Mouse (Mus musculus) neural tube, embryonic 15.5 days (tissue): Measurements from ENCODE around the gene Cbx1. TPM values are rescaled to one million over a fixed set of nuclear protein-coding genes. Genes with fewer than 3 reads are reported as not detected.
A peak's percentile ranks its signal among the peaks of the same experiment; 100 is the strongest.

Experiments
- ATAC-seq: fragments of 200-750 bp; cut with Nextera tagmentation; 2 replicates; pipeline ENCODE4 v1.8.0; 2017; ENCODE audit warnings: mild to moderate bottlenecking, moderate TSS enrichment, moderate library complexity; ENCODE audit not compliant: low FRiP score
- H3K27ac ChIP-seq: fragments of 300-500 bp; sonication (generic); replicated peaks from 2 replicates; pipeline ENCODE4 v1.5.1; 2015; ENCODE audit warnings: mild to moderate bottlenecking, inconsistent platforms
- H3K27me3 ChIP-seq: fragments of 300-500 bp; sonication (generic); replicated peaks from 2 replicates; pipeline ENCODE4 v1.6.1; 2015; ENCODE audit warnings: inconsistent platforms
- H3K36me3 ChIP-seq: fragments of 300-500 bp; sonication (generic); 2 replicates; pipeline ENCODE4 v1.6.1; 2015; ENCODE audit warnings: inconsistent platforms
- H3K4me1 ChIP-seq: fragments of 300-500 bp; sonication (generic); 2 replicates; pipeline ENCODE4 v1.6.1; 2015; ENCODE audit warnings: inconsistent platforms
- H3K4me2 ChIP-seq: fragments of 300-500 bp; sonication (generic); 2 replicates; pipeline ENCODE4 v1.6.1; 2015; ENCODE audit warnings: inconsistent platforms, mild to moderate bottlenecking, moderate library complexity
- H3K4me3 ChIP-seq: fragments of 300-500 bp; sonication (generic); replicated peaks from 2 replicates; pipeline ENCODE4 v1.5.1; 2015; ENCODE audit warnings: mild to moderate bottlenecking, inconsistent platforms
- H3K9ac ChIP-seq: fragments of 300-500 bp; sonication (generic); replicated peaks from 2 replicates; pipeline ENCODE4 v1.6.1; 2015; ENCODE audit warnings: mild to moderate bottlenecking, inconsistent platforms
- H3K9me3 ChIP-seq: fragments of 300-500 bp; sonication (generic); replicated peaks from 2 replicates; pipeline ENCODE4 v1.6.1; 2016; ENCODE audit warnings: inconsistent platforms
- WGBS: fragments of 180-500 bp; shearing (Covaris S2); methylation state at CpG from one replicate; pipeline ENCODE4 v1.1.7; 2015; ENCODE audit warnings: mixed read lengths; 5-methylcytosine and 5-hydroxymethylcytosine counted together
- polyA plus RNA-seq: library from polyadenylated mRNA; unstranded; fragments of >200 nt; fragmentation: Nextera tagmentation; extraction: Ambion mirVana; gene quantifications from 2 replicates; pipeline ENCODE4 v1.2.1, GENCODE M21; 2015

Cbx1 gene
- 60.9 and 69.5 TPM in 2 replicates for polyA plus RNA-seq

- Histone ChIP-seq H3K4me2 (peak within 1 kb of the TSS; percentile 81), H3K27ac (peak within 1 kb of the TSS; percentile 96), H3K27me3 (no peaks in the 10 kb centered on the region), H3K4me3 (peak within 1 kb of the TSS; percentile 99), H3K9me3 (no peaks in the 10 kb centered on the region), H3K9ac (peak within 1 kb of the TSS; percentile 84), H3K36me3 (no peaks in the 10 kb centered on the region), H3K4me1 (peaks cover 47% of the 10 kb centered on the region)
- peak; percentile 96 for ATAC-seq
- WGBS = 1% methylated on average over 93 of the region's 93 CpGs
These were observed at the start of gene Cbx1 for GRCm38 (mm10) chr11:96788871-96789795. Gene Cbx1, plus strand, starts transcription at chr11:96789127.

GRCm38 (mm10) chr11:96740796-96741195 is 48.1 kb upstream of the Cbx1 start:
- Histone ChIP-seq H3K4me2 (peak overlapping the region; percentile 46), H3K9ac (peak overlapping the region; percentile 44; the same call in 1 of the 2 replicates), H3K4me3 (peak overlapping the region; percentile 14), H3K9me3 (no peaks in the 10 kb centered on the region), H3K27me3 (no peaks in the 10 kb centered on the region), H3K36me3 (no peaks in the 10 kb centered on the region), H3K4me1 (peaks cover 82% of the 10 kb centered on the region), H3K27ac (peak overlapping the region; percentile 92)
- no peak for ATAC-seq
- 29% methylated on average over 12 of the region's 12 CpGs for WGBS

DNA sequence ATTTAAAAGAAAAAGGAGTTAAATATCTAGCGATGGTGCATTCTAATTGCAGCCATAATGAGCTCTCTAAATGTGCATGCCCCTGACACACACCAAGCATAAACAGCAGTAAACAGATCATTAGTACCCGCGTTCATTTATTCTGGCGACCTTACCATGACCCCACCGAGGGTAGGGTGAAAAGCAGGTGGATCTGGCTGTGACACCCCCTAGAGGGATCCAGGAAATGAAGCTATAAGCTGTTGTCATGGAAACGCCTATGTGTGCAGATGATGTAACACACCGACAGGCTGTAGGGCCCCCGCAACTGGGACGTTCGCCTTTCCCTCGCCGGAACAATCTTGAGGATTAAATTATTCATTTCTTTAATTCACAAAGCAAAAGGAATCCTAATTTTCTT is 46.9 kb upstream of the Cbx1 start:
- H3K9ac ChIP-seq = peak overlapping the region; percentile 34
- whole genome bisulfite sequencing = 4% methylated on average over 12 of the region's 12 CpGs
- H3K4me3 ChIP-seq = 0 out of 2 replicates have a peak overlapping the region, but pooled peaks have one; percentile 0
- no peaks in the 10 kb centered on the region for H3K36me3 ChIP-seq
- no peaks in the 10 kb centered on the region for H3K9me3 ChIP-seq
- H3K27me3 ChIP-seq = no peaks in the 10 kb centered on the region
- peak; percentile 82 for ATAC-seq
- peak overlapping the region; percentile 46 for H3K4me2 ChIP-seq
- H3K4me1 ChIP-seq = peaks cover 74% of the 10 kb centered on the region
- H3K27ac ChIP-seq = peak overlapping the region; percentile 92

DNA sequence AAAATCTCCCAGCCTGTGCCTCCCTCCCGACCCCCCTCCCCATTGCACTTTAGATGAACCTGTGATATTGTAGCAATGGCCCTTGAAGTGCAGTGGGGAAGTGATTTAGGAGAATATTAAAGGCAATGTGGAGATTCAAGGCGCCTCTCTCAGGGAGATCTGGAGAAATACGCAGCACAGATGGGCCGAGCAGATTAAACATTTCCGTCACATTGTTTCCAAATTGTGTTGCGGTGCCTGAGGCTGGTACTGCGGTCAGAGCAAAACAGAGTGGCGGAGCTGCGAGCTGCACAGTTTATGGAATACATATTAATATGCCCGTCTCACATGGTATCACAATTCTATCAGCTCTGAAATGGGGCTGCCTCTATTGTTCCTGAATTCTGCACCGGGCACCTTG is 45.9 kb upstream of the Cbx1 start:
- H3K27ac ChIP-seq = peak overlapping the region; percentile 92
- peaks cover 74% of the 10 kb centered on the region for H3K4me1 ChIP-seq
- no peak overlapping the region for H3K4me3 ChIP-seq
- no peaks in the 10 kb centered on the region for H3K27me3 ChIP-seq
- 0 out of 2 replicates have a peak, but pooled peaks have one; percentile 12 for ATAC-seq
- H3K36me3 ChIP-seq = no peaks in the 10 kb centered on the region
- no peaks in the 10 kb centered on the region for H3K9me3 ChIP-seq
- H3K9ac ChIP-seq = peak overlapping the region; percentile 30; the same call in 1 of the 2 replicates
- 10% methylated on average over 11 of the region's 11 CpGs for WGBS
- peak overlapping the region; percentile 46 for H3K4me2 ChIP-seq

DNA sequence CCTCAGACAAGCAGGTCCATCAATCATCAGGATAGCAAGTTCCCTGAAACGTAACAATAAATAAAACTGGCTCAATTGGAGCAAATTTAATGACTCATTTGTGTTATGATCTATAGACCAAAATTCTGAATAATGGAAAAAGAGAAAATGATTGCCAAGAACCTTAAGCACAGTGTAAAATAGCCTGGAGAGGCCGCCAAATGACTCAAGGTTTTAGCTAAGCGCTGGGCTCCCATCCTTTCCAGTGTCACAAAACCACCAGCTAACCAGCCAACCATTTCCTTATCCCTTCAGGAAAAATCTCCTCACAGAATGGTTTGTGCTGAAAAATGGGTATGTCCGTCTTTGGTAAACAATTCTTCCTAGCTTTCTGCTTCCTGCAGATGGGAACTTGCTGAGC is 45.0 kb upstream of the Cbx1 start:
- no peaks in the 10 kb centered on the region for H3K36me3 ChIP-seq
- H3K4me1 ChIP-seq = peaks cover 71% of the 10 kb centered on the region
- 34% methylated on average over 4 of the region's 4 CpGs for WGBS
- H3K4me3 ChIP-seq = no peak overlapping the region
- peak overlapping the region; percentile 92 for H3K27ac ChIP-seq
- H3K9ac ChIP-seq = 0 out of 2 replicates have a peak overlapping the region, but pooled peaks have one; percentile 30
- no peaks in the 10 kb centered on the region for H3K9me3 ChIP-seq
- peak overlapping the region; percentile 46 for H3K4me2 ChIP-seq
- ATAC-seq = no peak
- no peaks in the 10 kb centered on the region for H3K27me3 ChIP-seq

GRCm38 (mm10) chr11:96746648-96747047 is 42.3 kb upstream of the Cbx1 start:
- Histone ChIP-seq H3K4me3 (no peak overlapping the region), H3K36me3 (no peaks in the 10 kb centered on the region), H3K9me3 (no peaks in the 10 kb centered on the region), H3K27ac (peak overlapping the region; percentile 92), H3K4me1 (peaks cover 53% of the 10 kb centered on the region), H3K4me2 (peak overlapping the region; percentile 43), H3K27me3 (no peaks in the 10 kb centered on the region), H3K9ac (no peak overlapping the region)
- 29% methylated on average over 6 of the region's 6 CpGs for WGBS
- ATAC-seq = peak; percentile 58

DNA sequence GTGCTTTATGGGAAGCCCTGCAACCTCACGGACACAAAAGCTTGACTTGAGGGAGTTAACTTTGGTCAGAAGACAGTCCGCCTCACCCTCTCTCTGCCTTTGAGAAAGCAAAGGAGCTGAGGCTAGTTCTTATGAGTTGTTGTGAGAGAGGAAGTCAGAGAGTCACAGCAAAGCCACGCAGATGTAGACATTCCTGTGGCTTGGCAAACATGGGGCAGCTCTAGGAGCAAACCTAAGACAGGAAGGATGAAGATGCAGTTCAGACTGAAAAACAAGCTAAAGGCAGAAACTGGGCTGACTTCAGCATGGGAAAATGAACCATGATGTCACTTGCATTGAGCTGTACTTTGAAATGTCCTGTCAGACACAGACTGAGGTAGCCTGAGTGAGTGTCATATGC is 41.4 kb upstream of the Cbx1 start:
- Histone ChIP-seq H3K9ac (0 out of 2 replicates have a peak overlapping the region, but pooled peaks have one; percentile 14), H3K4me2 (peak overlapping the region; percentile 43), H3K4me3 (no peak overlapping the region), H3K36me3 (no peaks in the 10 kb centered on the region), H3K27ac (peak overlapping the region; percentile 92), H3K9me3 (no peaks in the 10 kb centered on the region), H3K4me1 (peaks cover 44% of the 10 kb centered on the region), H3K27me3 (no peaks in the 10 kb centered on the region)
- WGBS = 52% methylated on average over 3 of the region's 3 CpGs
- no peak for ATAC-seq

GRCm38 (mm10) chr11:96755298-96755697 is 33.6 kb upstream of the Cbx1 start:
- ATAC-seq = no peak

GRCm38 (mm10) chr11:96757421-96757820 is 31.5 kb upstream of the Cbx1 start:
- H3K9ac ChIP-seq = no peak overlapping the region
- no peaks in the 10 kb centered on the region for H3K9me3 ChIP-seq
- no peak overlapping the region for H3K4me3 ChIP-seq
- no peak overlapping the region for H3K4me2 ChIP-seq
- H3K36me3 ChIP-seq = no peaks in the 10 kb centered on the region
- H3K4me1 ChIP-seq = peaks cover 10% of the 10 kb centered on the region; the same call in 1 of the 2 replicates
- WGBS = 58% methylated on average over 4 of the region's 4 CpGs
- H3K27me3 ChIP-seq = no peaks in the 10 kb centered on the region
- ATAC-seq = no peak
- no peak overlapping the region for H3K27ac ChIP-seq

More at GRCm38 (mm10) chr11:96755298-96755697, 33.6 kb upstream of the Cbx1 start:
- no peaks in the 10 kb centered on the region for H3K36me3 ChIP-seq
- no peaks in the 10 kb centered on the region for H3K9me3 ChIP-seq
- H3K4me3 ChIP-seq = no peak overlapping the region
- no peaks in the 10 kb centered on the region for H3K27me3 ChIP-seq
- peaks cover 3% of the 10 kb centered on the region; the same call in 1 of the 2 replicates for H3K4me1 ChIP-seq
- H3K27ac ChIP-seq = no peak overlapping the region
- H3K9ac ChIP-seq = no peak overlapping the region
- WGBS = 98% methylated on average over 2 of the region's 2 CpGs
- H3K4me2 ChIP-seq = no peak overlapping the region

DNA sequence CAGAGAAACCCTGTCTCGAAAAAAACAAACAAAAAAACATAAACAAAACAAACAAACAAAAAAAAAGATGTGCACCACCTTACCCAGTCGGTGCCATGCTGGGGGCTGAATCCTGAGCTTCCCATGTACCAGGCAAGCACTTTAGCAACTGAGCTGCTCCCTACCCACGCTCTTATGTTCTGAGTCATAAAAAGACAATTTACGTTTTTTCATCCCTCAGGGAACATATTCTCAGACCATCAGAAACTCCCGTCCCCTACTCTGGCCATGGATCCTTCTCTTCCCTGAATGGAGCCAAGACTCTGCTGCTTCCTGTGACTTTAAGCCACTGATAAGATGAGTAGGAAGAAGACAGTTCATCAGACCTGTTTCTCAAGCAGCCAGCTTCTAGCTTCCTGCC is 30.5 kb upstream of the Cbx1 start:
- H3K9ac ChIP-seq = no peak overlapping the region
- 53% methylated on average over 5 of the region's 5 CpGs for WGBS
- no peak for ATAC-seq
- H3K9me3 ChIP-seq = no peaks in the 10 kb centered on the region
- H3K4me3 ChIP-seq = no peak overlapping the region
- 0 out of 2 replicates have a peak overlapping the region, but pooled peaks have one; percentile 15 for H3K27ac ChIP-seq
- no peaks in the 10 kb centered on the region for H3K27me3 ChIP-seq
- peaks cover 19% of the 10 kb centered on the region for H3K4me1 ChIP-seq
- no peaks in the 10 kb centered on the region for H3K36me3 ChIP-seq
- no peak overlapping the region for H3K4me2 ChIP-seq

GRCm38 (mm10) chr11:96760042-96760441 is 28.9 kb upstream of the Cbx1 start:
- no peaks in the 10 kb centered on the region for H3K36me3 ChIP-seq
- no peak overlapping the region for H3K4me3 ChIP-seq
- no peaks in the 10 kb centered on the region for H3K27me3 ChIP-seq
- no peaks in the 10 kb centered on the region for H3K9me3 ChIP-seq
- 46% methylated on average over 3 of the region's 3 CpGs for WGBS
- no peak overlapping the region for H3K9ac ChIP-seq
- H3K27ac ChIP-seq = 0 out of 2 replicates have a peak overlapping the region, but pooled peaks have one; percentile 23
- ATAC-seq = no peak
- H3K4me2 ChIP-seq = no peak overlapping the region
- peaks cover 34% of the 10 kb centered on the region for H3K4me1 ChIP-seq

- H3K36me3 ChIP-seq = no peaks in the 10 kb centered on the region
- H3K4me1 ChIP-seq = peaks cover 51% of the 10 kb centered on the region
- WGBS = 44% methylated on average over 7 of the region's 7 CpGs
- H3K9ac ChIP-seq = no peak overlapping the region
- H3K27ac ChIP-seq = peak overlapping the region; percentile 79
- H3K4me3 ChIP-seq = no peak overlapping the region
- no peaks in the 10 kb centered on the region for H3K9me3 ChIP-seq
- no peaks in the 10 kb centered on the region for H3K27me3 ChIP-seq
- H3K4me2 ChIP-seq = no peak overlapping the region
- ATAC-seq = no peak
These were observed 26.9 kb upstream of the Cbx1 start for GRCm38 (mm10) chr11:96761984-96762383.
